Mouse (Mus musculus): Measurements from ENCODE around the gene Mesp1. TPM values are rescaled to one million over a fixed set of nuclear protein-coding genes. Genes with fewer than 3 reads are reported as not detected.

Mesp1 gene
- total and polyA plus RNA-seq, 3 experiments = not detected

DNA sequence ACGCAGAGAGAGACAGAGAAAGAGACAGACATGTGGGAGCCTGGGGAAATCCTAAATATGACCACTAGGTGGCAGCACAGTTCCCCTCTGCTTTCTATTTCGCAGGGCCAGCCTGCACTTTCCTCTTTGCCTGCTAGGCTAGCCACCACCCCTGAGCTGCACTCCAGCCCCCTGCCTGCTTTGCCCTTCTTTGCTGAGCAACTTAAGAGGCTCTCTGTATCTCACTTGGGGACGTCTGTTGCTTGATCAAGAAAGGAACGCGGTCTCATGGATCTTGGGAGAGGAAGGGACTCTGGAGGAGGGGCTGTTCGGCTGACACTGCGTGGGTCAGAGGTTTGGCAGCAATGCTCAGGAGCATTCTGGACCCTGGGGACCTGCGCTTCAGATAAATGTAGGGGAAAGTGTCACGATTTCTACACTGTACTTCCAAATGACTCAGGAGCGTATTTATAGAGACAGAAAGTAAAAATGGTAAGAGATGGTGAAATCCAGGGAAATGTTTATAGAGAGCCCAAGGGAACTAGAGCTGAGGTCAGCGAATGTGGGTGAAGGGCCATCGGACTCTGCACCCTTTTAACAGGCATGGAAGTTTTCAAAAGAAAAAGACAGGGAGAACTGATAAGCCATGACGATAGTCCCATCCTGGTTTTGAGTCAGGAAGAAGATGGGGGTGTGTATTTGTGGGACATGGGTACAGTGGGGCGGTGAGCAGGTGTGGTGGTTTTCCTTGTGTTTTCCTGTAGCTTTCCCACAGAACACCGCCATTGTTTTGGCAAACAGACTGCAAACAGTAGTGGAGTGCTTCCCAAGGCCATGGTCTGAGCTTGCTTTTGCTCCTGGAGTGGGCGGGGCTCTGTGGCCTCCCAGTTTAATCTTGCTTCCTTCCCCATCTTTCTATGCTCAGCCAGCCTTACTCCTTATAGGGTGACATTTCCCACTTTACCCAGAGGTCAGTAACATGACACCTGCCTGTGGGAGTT, 12.7 kb downstream of the Mesp1 start:
- in situ Hi-C loops (cut with MboI; ENCODE audit: low pct_ligation_motif_present, low pct_unique_long_range_greater_than_20kb, low sequenced_read_pairs) = no loop called here
- Histone ChIP-seq H3K4me3 (replicated peaks in 1 of 3; ENCODE audit: low read depth in 2 of 3, low read length in 2 of 3, poor library complexity in 1 of 3) (peak overlapping the region in 2 of 3 experiments; percentile 10 to 22), H3K27me3 (replicated peaks) (peaks cover 2% of the 10 kb centered on the region), H3K9ac (ENCODE audit: insufficient read depth, low read depth) (no peak overlapping the region), H3K9me3 (replicated peaks; ENCODE audit: low read length) (no peaks in the 10 kb centered on the region), H3K27ac (ENCODE audit: insufficient read depth, low read depth) (no peak overlapping the region), H3K79me2 (replicated peaks; ENCODE audit: control insufficient read depth, extremely low read depth, insufficient read depth, poor library complexity, severe bottlenecking) (no peaks in the 10 kb centered on the region), H3K4me1 (ENCODE audit: control insufficient read depth in 1 of 2, insufficient read depth in 2 of 2) (peaks cover 0 to 10% of the 10 kb centered on the region in 2 experiments; a peak in 3 of 4 replicates), H3K4me2 (ENCODE audit: insufficient read depth, low read depth, poor library complexity, severe bottlenecking) (peak overlapping the region; percentile 48), H3K36me3 (replicated peaks in 1 of 2; ENCODE audit: control insufficient read depth in 1 of 2, insufficient read depth in 1 of 2, low read length in 1 of 2) (no peaks in the 10 kb centered on the region)
- dilution Hi-C loops (cut with MboI; ENCODE audit: extremely low pct_ligation_motif_present, extremely low pct_unique_long_range_greater_than_20kb, low sequenced_read_pairs) = no loop called here
- TF ChIP-seq JUN (IDR thresholded peaks at IDR 0.05; ENCODE audit: insufficient read depth, low read depth, low read length) (no peak), EP300 (IDR thresholded peaks at IDR 0.05; ENCODE audit: low read length) (no peak), RAD21 (IDR thresholded peaks at IDR 0.05; ENCODE audit: low read depth, low read length) (peak; percentile 66), MXI1 (IDR thresholded peaks at IDR 0.05; ENCODE audit: low read depth, low read length) (no peak), HCFC1 (IDR thresholded peaks at IDR 0.05; ENCODE audit: low read depth, low read length) (no peak), ELF1 (IDR thresholded peaks at IDR 0.05; ENCODE audit: low read depth, low read length) (no peak), PAX5 (IDR thresholded peaks at IDR 0.05; ENCODE audit: low read length) (no peak), MYC (IDR thresholded peaks at IDR 0.05; ENCODE audit: low read depth, low read length) (peak; percentile 81), CTCF (conservative IDR thresholded peaks at IDR 0.05 in 1 of 2, IDR thresholded peaks at IDR 0.05 in 1 of 2; ENCODE audit: low read depth in 2 of 2, low read length in 2 of 2) (peak; percentile 84 to 89), ZKSCAN1 (IDR thresholded peaks at IDR 0.05; ENCODE audit: borderline replicate concordance, low read depth, low read length) (no peak), SMC3 (IDR thresholded peaks at IDR 0.05; ENCODE audit: low read depth, low read length) (peak; percentile 61)
- peak; percentile 76 for DNase-seq (ENCODE audit: extremely low read depth)

DNA sequence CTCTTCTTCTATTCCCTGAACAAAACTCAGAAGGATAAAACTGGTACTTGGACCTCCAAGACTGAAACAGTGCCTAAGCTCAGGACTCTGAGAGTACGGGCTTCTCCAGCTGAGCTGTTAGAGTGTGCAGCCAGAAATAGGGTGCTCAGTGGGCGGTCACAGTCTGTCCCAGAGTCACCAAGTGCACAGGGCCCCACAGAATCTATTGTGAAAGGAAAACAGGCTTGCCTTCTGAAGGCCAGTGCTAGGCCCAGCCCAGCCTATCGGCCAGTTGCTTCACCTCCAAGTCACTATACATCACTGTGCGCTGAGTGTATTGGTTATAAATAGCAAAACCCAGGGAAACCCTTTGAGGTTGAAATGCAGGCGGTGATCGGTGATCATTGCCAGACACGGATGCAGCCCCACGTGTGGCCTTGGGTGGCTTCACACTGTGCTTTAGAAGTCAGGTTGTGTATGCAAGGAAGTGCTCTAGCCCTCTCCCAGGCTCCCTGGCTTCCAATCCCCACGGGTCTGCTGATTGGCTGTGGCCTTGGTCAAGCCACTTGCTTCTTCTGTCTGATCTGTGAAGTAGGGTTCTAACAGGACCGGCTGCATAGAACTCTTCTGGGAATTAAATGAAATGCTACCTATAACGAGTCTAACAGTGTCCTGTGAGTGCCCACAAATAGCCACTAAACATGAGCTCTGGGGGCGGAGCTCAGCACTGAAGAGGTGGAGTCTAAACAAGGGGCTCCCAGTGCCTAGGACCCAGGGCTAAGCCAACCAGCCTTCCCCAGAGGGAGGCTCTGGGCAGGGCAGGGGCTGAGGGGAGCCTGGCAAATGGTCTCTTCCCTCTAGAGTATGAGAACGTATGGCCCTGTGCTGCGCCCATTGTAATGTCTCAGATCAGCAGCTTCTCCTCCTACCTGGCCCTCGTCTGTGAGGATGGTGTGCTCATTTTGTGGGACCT, 21.8 kb downstream of the Mesp1 start:
- no peak for DNase-seq (ENCODE audit: extremely low read depth)
- Histone ChIP-seq H3K4me3 (replicated peaks in 1 of 3; ENCODE audit: low read depth in 2 of 3, low read length in 2 of 3, poor library complexity in 1 of 3) (no peak overlapping the region), H3K4me2 (ENCODE audit: insufficient read depth, low read depth, poor library complexity, severe bottlenecking) (no peak overlapping the region), H3K9me3 (replicated peaks; ENCODE audit: low read length) (no peaks in the 10 kb centered on the region), H3K27me3 (replicated peaks) (peaks cover 2% of the 10 kb centered on the region), H3K36me3 (replicated peaks in 1 of 2; ENCODE audit: control insufficient read depth in 1 of 2, insufficient read depth in 1 of 2, low read length in 1 of 2) (no peaks in the 10 kb centered on the region), H3K4me1 (ENCODE audit: control insufficient read depth in 1 of 2, insufficient read depth in 2 of 2) (no peaks in the 10 kb centered on the region), H3K27ac (ENCODE audit: insufficient read depth, low read depth) (no peak overlapping the region), H3K79me2 (replicated peaks; ENCODE audit: control insufficient read depth, extremely low read depth, insufficient read depth, poor library complexity, severe bottlenecking) (no peaks in the 10 kb centered on the region), H3K9ac (ENCODE audit: insufficient read depth, low read depth) (no peak overlapping the region)
- dilution Hi-C loops (cut with MboI; ENCODE audit: extremely low pct_ligation_motif_present, extremely low pct_unique_long_range_greater_than_20kb, low sequenced_read_pairs) (no loop called here), in situ Hi-C loops (cut with MboI; ENCODE audit: low pct_ligation_motif_present, low pct_unique_long_range_greater_than_20kb, low sequenced_read_pairs) (no loop called here)
- no peak for TF ChIP-seq RCOR1 (conservative IDR thresholded peaks at IDR 0.05; ENCODE audit: low read depth, low read length)
- no peak for TF ChIP-seq HCFC1 (IDR thresholded peaks at IDR 0.05; ENCODE audit: low read depth, low read length)
